Mouse (Mus musculus) thymus, adult 18-20 months (tissue): Measurements from ENCODE around the gene Nkx6-2.

ENCODE experiments used
- DNase-seq, 2 experiments: peaks; one replicate each; pipeline ENCODE4 v3.0.0; 2022; ENCODE audit warnings: mixed read lengths in 2 of 2

Nkx6-2 gene

GRCm38 (mm10) chr7:139582595-139582994 lies at the start of gene Nkx6-2:
Gene Nkx6-2, minus strand, starts transcription at chr7:139582797.
- DNase-seq = no peak

GRCm38 (mm10) chr7:139625156-139625555 lies 42.6 kb upstream of the Nkx6-2 start:
- DNase-seq = no peak

- no peak for DNase-seq
Measured at GRCm38 (mm10) chr7:139622568-139622967, 40.0 kb upstream of the Nkx6-2 start.

- DNase-seq = peak in 1 of 2 experiments; percentile 15
Measured at GRCm38 (mm10) chr7:139615767-139616766, 33.5 kb upstream of the Nkx6-2 start.

- DNase-seq = no peak
Measured at GRCm38 (mm10) chr7:139610328-139610727, 27.7 kb upstream of the Nkx6-2 start.

- DNase-seq = no peak
Measured at GRCm38 (mm10) chr7:139595862-139596261, 13.3 kb upstream of the Nkx6-2 start.

- DNase-seq = no peak
Measured at GRCm38 (mm10) chr7:139595311-139595710, 12.7 kb upstream of the Nkx6-2 start.

GRCm38 (mm10) chr7:139591311-139591710 lies 8.7 kb upstream of the Nkx6-2 start:
- DNase-seq = no peak

- no peak for DNase-seq
Measured at GRCm38 (mm10) chr7:139590302-139590701, 7.7 kb upstream of the Nkx6-2 start.

GRCm38 (mm10) chr7:139587919-139588318 lies 5.3 kb upstream of the Nkx6-2 start:
- DNase-seq = no peak

- no peak for DNase-seq
Measured at GRCm38 (mm10) chr7:139585183-139585821, 2.7 kb upstream of the Nkx6-2 start.

- DNase-seq = no peak
Measured at GRCm38 (mm10) chr7:139584221-139585175, 1.9 kb upstream of the Nkx6-2 start.

GRCm38 (mm10) chr7:139583094-139583737 lies 619 bp upstream of the Nkx6-2 start:
- DNase-seq = no peak

- DNase-seq = no peak
Measured at GRCm38 (mm10) chr7:139581801-139582571, 611 bp downstream of the Nkx6-2 start.

- DNase-seq = no peak
Measured at GRCm38 (mm10) chr7:139580851-139581775, 1.5 kb downstream of the Nkx6-2 start.

- DNase-seq = no peak
Measured at GRCm38 (mm10) chr7:139579261-139579905, 3.2 kb downstream of the Nkx6-2 start.

GRCm38 (mm10) chr7:139576064-139576686 lies 6.4 kb downstream of the Nkx6-2 start:
- DNase-seq = no peak

- no peak for DNase-seq
Measured at GRCm38 (mm10) chr7:139572665-139573064, 9.9 kb downstream of the Nkx6-2 start.

- no peak for DNase-seq
Measured at GRCm38 (mm10) chr7:139570788-139571187, 11.8 kb downstream of the Nkx6-2 start.
